Mouse (Mus musculus) B cell, adult 2 months (primary cell): ENCODE measurements around the gene Kcnk3.

Experiments used
- DNase-seq, 2 experiments: peaks; one replicate each; pipeline ENCODE4 v3.0.0; 2022

The Kcnk3 gene

GRCm38 (mm10) chr5:30588301-30588968, 465 bp downstream of the Kcnk3 start:
- no peak for DNase-seq

DNA sequence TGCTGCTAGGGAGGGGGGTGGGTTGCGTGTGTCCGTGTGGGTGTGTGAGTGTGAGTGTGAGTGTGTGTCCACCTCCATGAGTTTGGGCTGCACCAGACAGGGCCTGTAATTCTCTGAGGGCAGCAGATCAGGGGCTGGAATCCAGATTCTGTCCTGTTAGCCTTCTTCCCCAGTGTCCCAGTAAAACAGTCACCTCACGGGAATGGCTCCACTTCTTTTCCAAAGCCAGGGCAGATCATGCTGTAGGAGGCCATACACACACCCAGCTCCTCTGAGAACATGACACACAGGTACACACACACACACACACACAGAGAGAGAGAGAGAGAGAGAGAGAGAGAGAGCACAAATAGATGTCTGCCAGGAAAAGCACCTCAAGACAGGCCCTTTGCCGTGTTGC, 1.1 kb downstream of the Kcnk3 start:
- no peak for DNase-seq

DNA sequence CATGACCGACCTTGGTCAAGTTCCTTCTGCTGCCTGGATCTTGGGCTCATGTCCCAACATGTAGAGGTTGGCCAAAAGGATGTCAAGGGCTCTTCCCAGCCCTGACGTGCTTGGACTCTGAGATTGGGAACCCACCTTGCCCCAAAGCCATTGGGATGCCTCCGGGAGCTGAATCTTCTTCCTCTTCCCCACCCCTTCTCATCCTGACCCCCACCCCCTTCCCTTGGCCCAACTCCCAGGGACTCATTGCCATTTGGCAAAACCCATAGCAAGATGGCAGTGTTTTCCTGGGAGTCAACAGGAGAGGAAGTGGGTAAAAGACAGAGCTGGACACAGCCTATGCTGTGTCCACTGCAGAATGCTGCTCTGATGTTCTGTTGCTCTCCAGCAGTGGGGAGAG, 1.6 kb downstream of the Kcnk3 start:
- no peak for DNase-seq

DNA sequence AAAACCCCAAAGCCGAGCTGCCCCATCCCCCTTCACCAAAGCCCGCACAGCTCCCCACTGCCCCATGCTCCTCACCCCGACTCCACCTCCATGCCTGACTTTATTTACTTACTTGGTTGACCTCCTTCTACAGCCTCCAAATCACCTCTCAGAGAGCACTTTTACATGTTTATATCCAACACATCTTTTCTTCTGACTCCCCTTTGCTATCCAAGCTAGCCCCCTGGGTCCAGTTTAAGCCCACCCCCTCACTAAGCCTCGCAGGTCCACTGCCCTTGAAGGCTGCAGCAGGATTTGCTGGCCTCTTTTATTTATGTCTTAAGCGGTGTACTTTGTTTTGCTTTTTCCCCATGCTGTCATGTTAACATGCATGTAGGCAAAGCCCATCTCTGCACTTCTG, 2.3 kb downstream of the Kcnk3 start:
- DNase-seq, result no peak

- no peak for DNase-seq
These were observed 3.3 kb downstream of the Kcnk3 start for GRCm38 (mm10) chr5:30591205-30591731.

GRCm38 (mm10) chr5:30591786-30592185, 3.8 kb downstream of the Kcnk3 start:
- no peak for DNase-seq

DNA sequence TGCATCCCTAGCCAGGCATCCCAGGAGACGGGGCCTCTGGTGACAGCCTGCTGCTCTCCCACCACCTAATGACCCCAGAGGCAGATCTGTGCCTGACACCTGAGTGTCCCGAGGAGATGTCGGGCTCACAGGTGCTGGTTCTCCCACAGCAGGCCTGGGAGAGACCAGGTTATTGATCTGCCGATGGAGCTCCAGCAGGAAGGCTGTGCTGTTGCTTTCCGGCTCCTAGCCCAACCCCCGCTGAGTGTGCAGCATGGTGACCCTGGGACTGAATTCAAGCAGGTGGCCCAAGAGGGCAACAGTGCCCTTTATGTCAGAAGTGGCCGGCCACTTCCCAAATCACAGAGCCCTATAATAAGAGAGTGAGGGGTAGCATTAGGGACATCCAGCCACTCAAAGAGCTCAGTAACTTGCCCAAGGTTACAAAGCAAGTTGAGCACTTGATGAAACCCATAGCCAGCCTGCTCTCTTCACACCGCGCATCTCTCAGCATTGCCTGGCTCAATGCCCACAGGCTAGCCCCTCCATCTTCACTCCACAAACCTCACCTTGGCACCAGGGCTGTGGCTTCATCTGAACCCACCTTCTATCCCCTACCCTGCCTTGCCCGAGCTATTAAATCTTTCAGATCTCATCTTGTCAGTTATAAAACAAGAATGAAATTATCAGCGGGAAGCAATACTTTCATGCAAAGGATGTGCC, 4.5 kb downstream of the Kcnk3 start:
- no peak for DNase-seq

DNA sequence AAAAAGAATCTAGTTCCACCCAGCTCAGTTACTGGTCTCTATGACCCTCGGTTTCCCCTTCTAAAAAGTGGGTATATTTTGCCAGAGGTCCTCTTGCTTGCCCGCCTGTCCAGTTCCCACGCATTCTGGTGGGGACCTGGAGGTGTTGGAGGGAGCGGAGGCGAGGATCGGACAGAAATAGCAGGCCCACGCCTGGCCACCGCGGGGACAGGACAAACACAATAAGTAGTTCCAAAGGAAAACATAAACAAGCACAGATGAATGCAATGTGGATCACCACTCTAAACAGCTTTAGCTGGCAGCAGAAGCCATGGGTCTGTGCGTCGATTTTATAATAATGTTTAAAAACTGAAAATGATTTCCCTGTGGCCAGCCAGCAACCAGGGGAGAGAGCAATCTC, 5.4 kb downstream of the Kcnk3 start:
- no peak for DNase-seq

DNA sequence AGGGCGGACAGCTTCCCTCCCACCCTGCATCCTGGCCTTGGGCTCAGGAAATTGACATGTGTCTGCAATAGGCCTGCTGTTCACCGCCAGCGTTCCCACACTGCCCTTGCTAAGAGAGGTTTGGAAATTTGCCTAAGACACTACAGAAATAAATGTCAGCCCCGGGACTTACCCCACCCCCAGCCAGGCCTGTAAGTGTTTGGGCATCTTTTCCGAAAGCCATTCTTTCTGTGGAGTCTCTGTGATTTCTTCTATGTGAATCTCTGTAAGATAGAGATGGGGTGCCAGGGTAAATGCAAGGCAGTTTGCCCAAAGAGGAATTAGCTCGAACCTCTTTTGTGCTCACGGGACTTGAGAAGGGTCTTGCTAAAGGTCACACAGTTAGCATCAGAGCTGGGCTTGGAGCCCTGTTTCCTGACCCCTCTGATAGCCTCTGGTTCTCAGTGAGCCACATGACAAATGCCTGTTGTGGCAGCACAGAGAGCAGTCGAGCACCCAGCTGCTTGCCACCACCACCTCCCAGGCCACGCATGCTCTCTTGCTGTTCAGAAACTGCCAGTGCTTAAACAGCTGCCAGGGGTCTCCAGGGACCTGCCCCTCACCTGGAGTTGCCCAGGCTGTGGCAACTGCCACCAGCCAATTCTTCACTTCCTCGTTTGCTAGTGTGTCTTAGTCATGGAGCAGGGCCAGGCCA, 6.0 kb downstream of the Kcnk3 start:
- peak; percentile 62 to 69 for DNase-seq

GRCm38 (mm10) chr5:30594953-30595560, 7.1 kb downstream of the Kcnk3 start:
- DNase-seq, result no peak

DNA sequence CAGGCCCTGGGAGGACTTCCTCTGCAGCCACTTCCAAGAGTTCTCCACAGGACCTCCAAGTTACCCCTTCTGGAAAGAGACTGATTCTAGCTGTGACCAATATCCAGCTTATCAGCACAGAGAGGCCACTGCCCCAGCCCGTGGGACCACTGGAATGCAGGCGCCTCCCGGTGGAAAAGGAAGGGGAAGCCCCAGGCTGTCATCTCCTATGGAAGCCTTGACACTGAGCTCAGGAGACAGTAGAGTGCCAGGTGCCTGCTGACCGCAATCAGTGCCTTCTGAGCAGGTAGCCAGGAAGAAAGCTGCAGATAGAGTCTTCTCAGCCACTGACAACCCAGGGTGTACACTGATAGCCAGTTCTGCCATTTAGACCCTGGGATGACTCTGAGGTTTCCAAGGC, 13.4 kb downstream of the Kcnk3 start:
- no peak for DNase-seq

DNA sequence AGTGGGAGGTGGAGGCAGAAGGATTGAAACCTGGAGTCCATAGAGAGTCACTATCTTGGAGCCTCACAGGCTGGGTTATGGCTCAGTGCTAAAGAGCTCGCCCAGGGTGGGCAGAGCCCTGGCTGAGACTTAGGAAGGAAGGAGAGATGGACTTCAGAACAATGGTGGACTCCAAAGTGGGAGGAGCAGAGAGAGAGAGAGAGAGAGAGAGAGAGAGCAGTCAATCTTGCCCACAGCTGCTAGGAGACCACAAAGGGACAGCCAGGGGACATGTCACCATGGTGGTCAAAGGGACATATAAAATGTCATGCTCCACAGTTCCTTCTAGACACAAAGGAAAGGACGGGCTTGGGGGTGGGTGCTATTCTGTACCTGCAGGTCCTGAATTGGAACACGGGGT, 15.3 kb downstream of the Kcnk3 start:
- DNase-seq, result no peak

DNA sequence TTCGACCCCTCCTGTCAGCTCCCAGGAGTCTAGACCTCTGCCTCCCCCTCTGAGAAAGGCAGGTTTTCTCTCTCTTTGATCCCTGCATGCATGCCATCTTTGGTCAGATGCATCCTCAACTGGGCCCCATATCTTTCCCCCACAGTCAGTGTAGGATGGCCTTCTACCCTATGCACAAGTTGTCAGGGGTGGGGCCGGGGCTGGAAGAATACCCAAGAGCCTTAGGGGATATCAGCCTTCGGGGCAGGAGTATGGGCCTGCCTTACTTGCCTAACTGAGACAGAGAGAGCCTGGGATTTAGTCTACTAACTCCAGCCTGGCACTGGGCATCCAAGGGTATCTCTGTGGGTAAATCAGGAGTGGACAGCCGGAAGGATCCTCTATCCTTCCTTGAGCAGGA, 16.0 kb downstream of the Kcnk3 start:
- no peak for DNase-seq

DNA sequence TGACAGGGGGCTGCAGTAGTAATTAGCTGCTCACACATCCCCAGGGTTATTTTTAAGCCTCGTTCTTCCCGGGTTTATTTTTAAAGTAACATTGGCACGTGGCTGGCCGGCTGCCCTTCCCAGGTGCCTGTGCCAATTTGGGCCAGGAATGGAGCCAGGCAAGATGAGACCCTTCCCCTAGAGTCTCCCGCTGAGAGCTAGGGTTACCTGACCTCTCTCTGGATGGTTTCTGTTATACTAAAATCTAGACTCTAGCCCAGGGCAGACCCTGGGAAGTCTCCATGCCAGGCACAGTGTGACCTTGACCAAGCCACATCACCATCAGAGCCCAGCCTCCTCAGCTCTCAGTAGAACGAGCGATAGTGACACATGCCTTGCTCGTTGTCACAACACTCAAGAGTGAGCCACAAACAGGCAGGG, 16.8 kb downstream of the Kcnk3 start:
- DNase-seq, result no peak

DNA sequence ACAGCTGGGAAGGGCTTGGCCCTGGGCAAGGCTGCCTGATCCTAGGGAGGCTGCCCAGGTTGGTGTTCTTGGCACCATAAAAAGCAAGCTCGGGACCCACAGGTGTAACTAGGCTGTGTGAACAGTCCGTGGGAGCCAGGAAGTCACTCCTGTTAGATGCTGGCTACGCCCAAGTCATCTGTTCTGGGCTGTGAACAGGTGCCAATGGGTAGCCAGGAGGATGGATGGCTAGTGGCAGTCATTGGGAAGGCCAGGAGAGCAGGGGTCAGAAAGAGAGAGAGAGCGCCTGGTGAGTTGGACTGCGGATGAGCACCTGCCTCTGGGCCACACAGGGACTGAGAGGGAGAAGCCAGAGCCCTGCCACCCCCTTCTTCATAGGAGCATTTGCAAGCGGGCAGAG, 17.7 kb downstream of the Kcnk3 start:
- DNase-seq, result no peak

GRCm38 (mm10) chr5:30606424-30607073, 18.6 kb downstream of the Kcnk3 start:
- DNase-seq, result no peak

DNA sequence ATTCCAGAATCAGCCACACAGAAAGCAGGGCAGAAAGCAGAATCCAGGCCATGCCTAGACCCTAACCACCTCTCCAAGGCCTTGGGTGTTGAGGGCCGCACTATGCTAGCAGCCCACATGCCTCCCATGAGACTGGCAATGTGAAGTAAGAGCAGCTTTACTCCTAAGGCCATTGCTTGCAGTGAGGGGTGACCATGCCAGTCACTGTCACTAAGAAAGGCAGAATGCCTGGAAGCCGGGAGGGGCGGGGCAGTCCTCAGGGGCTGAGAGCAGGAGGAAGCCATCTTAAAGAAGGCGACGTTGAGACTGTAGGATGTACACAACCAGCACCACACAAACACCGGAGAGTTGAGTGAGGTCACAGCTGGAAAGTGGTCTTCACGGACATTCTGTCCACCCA, 21.1 kb downstream of the Kcnk3 start:
- DNase-seq, result no peak

DNA sequence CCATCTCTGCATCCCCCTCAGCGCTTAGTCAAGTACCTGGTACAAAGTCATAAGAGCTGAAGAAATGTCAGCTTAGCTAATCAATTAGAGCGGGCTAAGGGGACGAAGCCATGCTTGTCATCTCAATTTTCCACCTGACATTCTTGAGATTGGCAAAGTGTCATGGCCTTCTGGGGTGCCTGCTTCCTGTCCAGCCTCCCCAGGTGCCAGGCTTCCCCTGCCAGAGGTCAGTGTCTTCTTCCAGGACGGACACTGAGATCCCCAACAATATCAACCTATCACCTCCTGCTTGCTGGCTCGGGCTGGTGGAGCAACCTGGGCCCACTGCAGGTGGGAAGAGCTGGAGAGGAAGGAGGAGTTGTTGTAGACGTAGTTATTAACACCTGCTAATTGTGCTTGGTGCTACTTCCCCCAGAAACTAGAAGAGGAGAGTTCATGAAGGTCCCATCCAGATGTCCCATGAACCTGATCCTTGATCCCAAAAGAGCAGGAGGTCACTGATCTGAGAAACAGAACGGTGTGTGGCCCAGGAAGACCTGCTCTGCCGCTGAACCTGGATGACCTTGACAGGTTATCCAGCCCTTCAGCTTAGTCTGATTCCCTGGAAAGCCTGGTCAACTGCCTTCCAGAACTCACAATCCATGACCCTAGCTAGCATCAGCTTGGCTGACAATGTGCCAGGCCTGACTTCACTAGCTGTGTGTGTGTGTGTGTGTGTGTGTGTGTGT, 22.1 kb downstream of the Kcnk3 start:
- DNase-seq, result no peak

DNA sequence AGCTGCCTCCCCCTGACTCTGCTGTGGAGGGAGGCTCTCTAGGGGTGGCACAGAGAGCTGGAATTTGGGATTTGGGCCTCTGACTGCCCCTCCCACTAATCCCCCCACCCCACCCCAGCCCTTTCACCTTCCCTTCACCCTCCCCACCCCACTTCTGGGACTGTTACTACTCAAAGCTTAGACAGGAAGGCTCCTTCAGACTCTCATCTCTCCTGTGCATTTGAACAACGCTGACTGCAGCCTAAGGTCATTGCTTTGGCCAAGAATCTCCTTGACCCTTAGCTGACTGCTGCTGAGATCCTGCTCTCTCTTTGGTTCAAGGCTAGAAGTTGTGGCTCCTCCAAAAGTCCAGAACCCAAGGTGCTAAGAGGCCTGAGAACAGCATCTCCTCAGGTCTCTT, 23.1 kb downstream of the Kcnk3 start:
- no peak for DNase-seq

- DNase-seq, result no peak
These were observed 23.7 kb downstream of the Kcnk3 start for GRCm38 (mm10) chr5:30611689-30612088.

- no peak for DNase-seq
These were observed 24.6 kb downstream of the Kcnk3 start for GRCm38 (mm10) chr5:30612575-30612974.

- DNase-seq, result no peak
These were observed 25.3 kb downstream of the Kcnk3 start for GRCm38 (mm10) chr5:30613242-30613641.
